Comparison of ENCODE assay signal across 8 mouse cellular contexts in genomic region chr1:52232766-52233140, GRCm38 (mm10). TPM values are rescaled to one million over a fixed set of nuclear protein-coding genes. Genes with fewer than 3 reads are reported as not detected.
A peak's percentile ranks its signal among the peaks of the same experiment; 100 is the strongest.
DNase-seq lines count a peak whose midpoint lies in the region; ATAC-seq and TF ChIP-seq lines count a peak whose summit lies in the region.

No protein-coding gene starts in this region.

- in situ Hi-C loops in ES-E14 (cut with MboI; ENCODE audit: low sequenced_read_pairs in 2 of 2, unreplicated experiment in 2 of 2), result no loop called here

- H3K36me3 ChIP-seq in heart, embryonic 15.5 days, result no peaks in the 10 kb centered on the region
- no peaks in the 10 kb centered on the region for H3K36me3 ChIP-seq in ES-E14 (ENCODE audit: control insufficient read depth, insufficient read depth, low read length, poor library complexity, severe bottlenecking)
- no peaks in the 10 kb centered on the region for H3K36me3 ChIP-seq in forebrain, postnatal 0 days (ENCODE audit: insufficient read depth)
- no peaks in the 10 kb centered on the region for H3K36me3 ChIP-seq in midbrain, embryonic 10.5 days

- peak overlapping the region; percentile 97 for H3K9ac ChIP-seq in heart, embryonic 15.5 days
- peak overlapping the region; percentile 90 for H3K9ac ChIP-seq in ES-E14 (ENCODE audit: insufficient read depth, low read depth, low read length, poor library complexity, severe bottlenecking)
- H3K9ac ChIP-seq in forebrain, postnatal 0 days, result peak overlapping the region; percentile 93

- intact Hi-C loops in heart, postnatal 25 days (cut with DNase I), result loop anchor here (5.0 kb wide), 2 partner anchors 55 to 260 kb away; no protein-coding TSS in a partner anchor

- no peak for DNase-seq in heart, postnatal 25 days (ENCODE audit: low spot score)
- no peak for DNase-seq in ES-E14 (ENCODE audit: low read depth, low spot score)
- DNase-seq in forebrain, postnatal 0 days, result no peak
- no peak for DNase-seq in midbrain, embryonic 10.5 days (ENCODE audit: low spot score)
- no peak for DNase-seq in left cerebral cortex, adult 18-20 months (ENCODE audit: low spot score in 2 of 2)
- DNase-seq in urinary bladder, adult 18-20 months (ENCODE audit: low spot score in 2 of 2), result no peak
- DNase-seq in testis, postnatal 14 days (ENCODE audit: low spot score), result no peak

- no peaks in the 10 kb centered on the region for H3K9me3 ChIP-seq in heart, embryonic 15.5 days (replicated peaks)
- H3K9me3 ChIP-seq in ES-E14 (ENCODE audit: control insufficient read depth, insufficient read depth, low read depth, low read length), result no peaks in the 10 kb centered on the region
- no peaks in the 10 kb centered on the region for H3K9me3 ChIP-seq in forebrain, postnatal 0 days (ENCODE audit: low read length)
- no peaks in the 10 kb centered on the region for H3K9me3 ChIP-seq in midbrain, embryonic 10.5 days (replicated peaks)

- under 1% methylated on average over 46 of the region's 57 CpGs for WGBS in heart, embryonic 15.5 days
- 2% methylated on average over 50 of the region's 57 CpGs for WGBS in forebrain, postnatal 0 days
- under 1% methylated on average over 57 of the region's 57 CpGs for WGBS in midbrain, embryonic 10.5 days

- peak overlapping the region; percentile 100 for H3K4me3 ChIP-seq in heart, embryonic 15.5 days
- H3K4me3 ChIP-seq in ES-E14 (ENCODE audit: insufficient read depth in 1 of 2, low read depth in 1 of 2, low read length in 2 of 2, poor library complexity in 1 of 2, severe bottlenecking in 1 of 2), result peak overlapping the region; percentile 86 to 96
- peak overlapping the region; percentile 93 for H3K4me3 ChIP-seq in forebrain, postnatal 0 days (ENCODE audit: low read depth, low read length)
- peak overlapping the region; percentile 92 for H3K4me3 ChIP-seq in midbrain, embryonic 10.5 days

- TF ChIP-seq CTCF in forebrain, postnatal 0 days (IDR thresholded peaks at IDR 0.05; ENCODE audit: low read depth), result no peak

- ATAC-seq in heart, embryonic 15.5 days (replicated peaks; ENCODE audit: insufficient number of reproducible peaks, insufficient read depth, low FRiP score, low read depth), result peak; percentile 61
- ATAC-seq in forebrain, postnatal 0 days, result peak; percentile 77

- peak overlapping the region; percentile 97 for H3K27ac ChIP-seq in heart, embryonic 15.5 days
- peak overlapping the region; percentile 66 for H3K27ac ChIP-seq in ES-E14 (ENCODE audit: insufficient read depth, low read depth, low read length, poor library complexity, severe bottlenecking)
- peak overlapping the region; percentile 98 for H3K27ac ChIP-seq in forebrain, postnatal 0 days (ENCODE audit: low read depth, low read length)
- peak overlapping the region; percentile 96 for H3K27ac ChIP-seq in midbrain, embryonic 10.5 days (replicated peaks)

- H3K4me2 ChIP-seq in heart, embryonic 15.5 days, result peak overlapping the region; percentile 62
- peak overlapping the region; percentile 79 for H3K4me2 ChIP-seq in forebrain, postnatal 0 days (ENCODE audit: low read depth)

- no peaks in the 10 kb centered on the region for H3K27me3 ChIP-seq in heart, embryonic 15.5 days
- H3K27me3 ChIP-seq in forebrain, postnatal 0 days (ENCODE audit: insufficient read depth, low read length), result no peaks in the 10 kb centered on the region
- H3K27me3 ChIP-seq in midbrain, embryonic 10.5 days (ENCODE audit: low read depth, poor library complexity, severe bottlenecking), result peaks cover 12% of the 10 kb centered on the region

- H3K4me1 ChIP-seq in heart, embryonic 15.5 days (replicated peaks), result peaks cover 14% of the 10 kb centered on the region
- H3K4me1 ChIP-seq in ES-E14 (ENCODE audit: control insufficient read depth in 2 of 2, insufficient read depth in 2 of 2, low read length in 2 of 2, poor library complexity in 1 of 2), result peaks cover 0 to 7% of the 10 kb centered on the region in 2 experiments; a peak in 2 of 4 replicates
- peaks cover 11% of the 10 kb centered on the region for H3K4me1 ChIP-seq in forebrain, postnatal 0 days (ENCODE audit: insufficient read depth)
- H3K4me1 ChIP-seq in midbrain, embryonic 10.5 days, result peaks cover 26% of the 10 kb centered on the region

TF ChIP-seq in ES-E14, 5 proteins besides CTCF, POLR2A, EP300 and RAD21:
- TF ChIP-seq CHD2 (IDR thresholded peaks at IDR 0.05; ENCODE audit: low read depth, low read length), result no peak
- no peak for TF ChIP-seq ZC3H11A (IDR thresholded peaks at IDR 0.05; ENCODE audit: borderline replicate concordance, low read depth, low read length)
- no peak for TF ChIP-seq MAFK (IDR thresholded peaks at IDR 0.05; ENCODE audit: insufficient read depth, low read depth, low read length)
- no peak; the same call in 1 of the 2 replicates for TF ChIP-seq HCFC1 (IDR thresholded peaks at IDR 0.05; ENCODE audit: borderline replicate concordance, insufficient read depth, low read length)
- no peak for TF ChIP-seq ZNF384 (IDR thresholded peaks at IDR 0.05; ENCODE audit: low read depth, low read length)

RNA-seq across cellular contexts. Expression of gene Gls, which starts 0.3 kb away (rescaled TPM):
- polyA plus RNA-seq in heart, embryonic 15.5 days (2015; fragmentation: Nextera tagmentation; extraction: Ambion mirVana), result 21.9 and 22.3 TPM in 2 replicates
- total RNA-seq in heart, postnatal 25 days (2021), result 100 to 1,000 TPM in 1 of 2 experiments, 10 to 100 TPM in 1; 80.4 to 106 TPM
- 76.8 and 91.2 TPM in 2 replicates for total RNA-seq in ES-E14 (2012; rRNA removed)
- 238 and 254 TPM in 2 replicates for total RNA-seq in forebrain, postnatal 0 days (2014; rRNA removed)
- 17.2 and 27.9 TPM in 2 replicates for polyA plus RNA-seq in forebrain, postnatal 0 days (2015; fragmentation: Nextera tagmentation; extraction: Ambion mirVana)
- 13.8 and 14.0 TPM in 2 replicates for polyA plus RNA-seq in midbrain, embryonic 10.5 days (2016; fragmentation: Nextera tagmentation; extraction: Ambion mirVana)
- total RNA-seq in left cerebral cortex, adult 18-20 months (2021), result 100 to 1,000 TPM; 366 to 368 TPM
